Mouse (Mus musculus) midbrain, embryonic 12.5 days (tissue): Measurements from ENCODE around the gene Gm10283. TPM values are rescaled to one million over a fixed set of nuclear protein-coding genes. Genes with fewer than 3 reads are reported as not detected.
A peak's percentile ranks its signal among the peaks of the same experiment; 100 is the strongest.
"Not testable (repeated sequence)": the region's sequence is repeated elsewhere in the genome, so short reads cannot be mapped to it uniquely, and the experiment has no call there.

Experiments
- ATAC-seq: fragments of 200-750 bp; cut with Nextera tagmentation; 2 replicates; pipeline ENCODE4 v1.8.0; 2017; ENCODE audit warnings: low read depth, moderate TSS enrichment, moderate library complexity; ENCODE audit not compliant: low FRiP score
- H3K27ac ChIP-seq: fragments of 300-500 bp; sonication (generic); replicated peaks from 2 replicates; pipeline ENCODE4 v1.5.1; 2016; ENCODE audit warnings: mild to moderate bottlenecking
- H3K27me3 ChIP-seq: fragments of 300-500 bp; sonication (generic); 2 replicates; pipeline ENCODE4 v1.6.1; 2016; ENCODE audit warnings: mild to moderate bottlenecking
- H3K36me3 ChIP-seq: fragments of 300-500 bp; sonication (generic); 2 replicates; pipeline ENCODE4 v1.6.1; 2016
- H3K4me1 ChIP-seq: fragments of 300-500 bp; sonication (generic); 2 replicates; pipeline ENCODE4 v1.6.1; 2016
- H3K4me2 ChIP-seq: fragments of 300-500 bp; sonication (generic); replicated peaks from 2 replicates; pipeline ENCODE4 v1.6.1; 2016; ENCODE audit warnings: mild to moderate bottlenecking, moderate library complexity
- H3K4me3 ChIP-seq: fragments of 300-500 bp; sonication (generic); 2 replicates; pipeline ENCODE4 v1.5.1; 2016; ENCODE audit warnings: mild to moderate bottlenecking
- H3K9ac ChIP-seq: fragments of 300-500 bp; sonication (generic); replicated peaks from 2 replicates; pipeline ENCODE4 v1.6.1; 2016; ENCODE audit warnings: mild to moderate bottlenecking, moderate library complexity
- H3K9me3 ChIP-seq: fragments of 300-500 bp; sonication (generic); 2 replicates; pipeline ENCODE4 v1.6.1; 2016; ENCODE audit warnings: mild to moderate bottlenecking
- WGBS: fragments of 180-500 bp; shearing (Covaris S2); methylation state at CpG from one replicate; pipeline ENCODE4 v1.1.7; 2016; 5-methylcytosine and 5-hydroxymethylcytosine counted together
- polyA plus RNA-seq: library from polyadenylated mRNA; unstranded; fragments of >200 nt; fragmentation: Nextera tagmentation; extraction: Ambion mirVana; gene quantifications from 2 replicates; pipeline ENCODE4 v1.2.1, GENCODE M21; 2016

Gm10283 gene
- polyA plus RNA-seq, result not detected in 2 replicates

GRCm38 (mm10) chr8:60503098-60503497 lies at the start of gene Gm10283:
TSS of gene Gm10283 (minus strand) at chr8:60503198.
- Histone ChIP-seq H3K36me3 (no peaks in the 10 kb centered on the region), H3K27me3 (no peaks in the 10 kb centered on the region), H3K9ac (no peak within 1 kb of the TSS), H3K4me2 (no peak within 1 kb of the TSS), H3K27ac (no peak within 1 kb of the TSS), H3K4me1 (no peaks in the 10 kb centered on the region), H3K4me3 (no peak within 1 kb of the TSS), H3K9me3 (no peaks in the 10 kb centered on the region)
- 49% methylated on average over 2 of the region's 2 CpGs for WGBS
- ATAC-seq, result no peak

- H3K4me1 ChIP-seq, result no peaks in the 10 kb centered on the region
- H3K27me3 ChIP-seq, result no peaks in the 10 kb centered on the region
- H3K36me3 ChIP-seq, result no peaks in the 10 kb centered on the region
- no peak overlapping the region for H3K9ac ChIP-seq
- WGBS, result 37% methylated on average over 2 of the region's 2 CpGs
- no peaks in the 10 kb centered on the region for H3K9me3 ChIP-seq
- no peak overlapping the region for H3K4me3 ChIP-seq
- H3K27ac ChIP-seq, result no peak overlapping the region
- no peak overlapping the region for H3K4me2 ChIP-seq
- ATAC-seq, result no peak
Measured at GRCm38 (mm10) chr8:60534945-60535344, 31.9 kb upstream of the Gm10283 start.

GRCm38 (mm10) chr8:60518286-60518685 lies 15.3 kb upstream of the Gm10283 start:
- no peak overlapping the region for H3K27ac ChIP-seq
- ATAC-seq, result no peak
- no peaks in the 10 kb centered on the region for H3K9me3 ChIP-seq
- H3K4me1 ChIP-seq, result no peaks in the 10 kb centered on the region
- H3K27me3 ChIP-seq, result no peaks in the 10 kb centered on the region
- H3K4me2 ChIP-seq, result no peak overlapping the region
- H3K9ac ChIP-seq, result no peak overlapping the region
- no peak overlapping the region for H3K4me3 ChIP-seq
- H3K36me3 ChIP-seq, result no peaks in the 10 kb centered on the region

GRCm38 (mm10) chr8:60505653-60506521 lies 2.9 kb upstream of the Gm10283 start, which contains the start of gene Aadat:
TSS of gene Aadat (plus strand) at chr8:60505932.
- H3K9ac ChIP-seq, result peak within 1 kb of the TSS; percentile 62
- WGBS, result 1% methylated on average over 25 of the region's 25 CpGs
- H3K4me2 ChIP-seq, result peak within 1 kb of the TSS; percentile 90
- H3K27ac ChIP-seq, result 0 out of 2 replicates have a peak within 1 kb of the TSS, but pooled peaks have one; percentile 35
- no peaks in the 10 kb centered on the region for H3K36me3 ChIP-seq
- peak within 1 kb of the TSS; percentile 57 for H3K4me3 ChIP-seq
- H3K27me3 ChIP-seq, result no peaks in the 10 kb centered on the region
- ATAC-seq, result peak; percentile 99
- no peaks in the 10 kb centered on the region for H3K4me1 ChIP-seq
- H3K9me3 ChIP-seq, result no peaks in the 10 kb centered on the region

- H3K9me3 ChIP-seq, H3K4me1 ChIP-seq, H3K36me3 ChIP-seq, H3K4me2 ChIP-seq, H3K4me3 ChIP-seq, ATAC-seq, H3K9ac ChIP-seq, H3K27me3 ChIP-seq, H3K27ac ChIP-seq: not testable (repeated sequence)
- WGBS, result 87% methylated on average over 2 of the region's 2 CpGs
Measured at GRCm38 (mm10) chr8:60495046-60495445, 8.0 kb downstream of the Gm10283 start.

- H3K9me3 ChIP-seq, result no peaks in the 10 kb centered on the region
Measured at GRCm38 (mm10) chr8:60494606-60495005, 8.4 kb downstream of the Gm10283 start.

GRCm38 (mm10) chr8:60492471-60492870 lies 10.5 kb downstream of the Gm10283 start:
- no peaks in the 10 kb centered on the region for H3K9me3 ChIP-seq
- WGBS, result 77% methylated on average over 3 of the region's 3 CpGs
- no peak overlapping the region for H3K4me2 ChIP-seq
- H3K9ac ChIP-seq, result no peak overlapping the region
- H3K36me3 ChIP-seq, result no peaks in the 10 kb centered on the region
- ATAC-seq, result no peak
- no peak overlapping the region for H3K27ac ChIP-seq
- no peaks in the 10 kb centered on the region for H3K27me3 ChIP-seq
- no peaks in the 10 kb centered on the region for H3K4me1 ChIP-seq
- H3K4me3 ChIP-seq, result no peak overlapping the region

More at GRCm38 (mm10) chr8:60494606-60495005, 8.4 kb downstream of the Gm10283 start:
- no peak overlapping the region for H3K27ac ChIP-seq
- H3K4me3 ChIP-seq, result no peak overlapping the region
- H3K4me1 ChIP-seq, result no peaks in the 10 kb centered on the region
- WGBS, result 91% methylated on average over 11 of the region's 11 CpGs
- H3K9ac ChIP-seq, result no peak overlapping the region
- no peaks in the 10 kb centered on the region for H3K36me3 ChIP-seq
- H3K27me3 ChIP-seq, result no peaks in the 10 kb centered on the region
- no peak overlapping the region for H3K4me2 ChIP-seq
- ATAC-seq, result no peak

- no peaks in the 10 kb centered on the region for H3K27me3 ChIP-seq
- H3K4me3 ChIP-seq, result no peak overlapping the region
- H3K9me3 ChIP-seq, result no peaks in the 10 kb centered on the region
- no peak overlapping the region for H3K4me2 ChIP-seq
- H3K36me3 ChIP-seq, result no peaks in the 10 kb centered on the region
- WGBS, result 95% methylated on average over 2 of the region's 2 CpGs
- H3K4me1 ChIP-seq, result no peaks in the 10 kb centered on the region
- H3K27ac ChIP-seq, result no peak overlapping the region
- no peak overlapping the region for H3K9ac ChIP-seq
- ATAC-seq, result no peak
Measured at GRCm38 (mm10) chr8:60491871-60492270, 11.1 kb downstream of the Gm10283 start.

- no peaks in the 10 kb centered on the region for H3K27me3 ChIP-seq
- H3K4me3 ChIP-seq, result no peak overlapping the region
- no peak overlapping the region for H3K9ac ChIP-seq
- no peaks in the 10 kb centered on the region for H3K9me3 ChIP-seq
- no peak for ATAC-seq
- WGBS, result 83% methylated on average over 2 of the region's 2 CpGs
- H3K4me2 ChIP-seq, result no peak overlapping the region
- H3K27ac ChIP-seq, result no peak overlapping the region
- no peaks in the 10 kb centered on the region for H3K4me1 ChIP-seq
- H3K36me3 ChIP-seq, result no peaks in the 10 kb centered on the region
Measured at GRCm38 (mm10) chr8:60490147-60490546, 12.9 kb downstream of the Gm10283 start.

GRCm38 (mm10) chr8:60466686-60467335 lies 36.2 kb downstream of the Gm10283 start:
- H3K4me2 ChIP-seq, result 0 out of 2 replicates have a peak overlapping the region, but pooled peaks have one; percentile 13
- no peak overlapping the region for H3K4me3 ChIP-seq
- H3K27ac ChIP-seq, result no peak overlapping the region
- H3K27me3 ChIP-seq, result no peaks in the 10 kb centered on the region
- no peaks in the 10 kb centered on the region for H3K9me3 ChIP-seq
- H3K9ac ChIP-seq, result no peak overlapping the region
- peak; percentile 81 for ATAC-seq
- no peaks in the 10 kb centered on the region for H3K36me3 ChIP-seq
- WGBS, result 32% methylated on average over 15 of the region's 15 CpGs
- no peaks in the 10 kb centered on the region; the same call in 1 of the 2 replicates for H3K4me1 ChIP-seq

GRCm38 (mm10) chr8:60449296-60449695 lies 53.7 kb downstream of the Gm10283 start:
- 83% methylated on average over 2 of the region's 2 CpGs for WGBS
- Histone ChIP-seq H3K27me3 (no peaks in the 10 kb centered on the region), H3K36me3 (no peaks in the 10 kb centered on the region), H3K27ac (no peak overlapping the region), H3K4me2 (no peak overlapping the region), H3K9ac (no peak overlapping the region), H3K4me1 (no peaks in the 10 kb centered on the region), H3K4me3 (no peak overlapping the region), H3K9me3 (no peaks in the 10 kb centered on the region)
- no peak for ATAC-seq

GRCm38 (mm10) chr8:60444989-60445388 lies 58.0 kb downstream of the Gm10283 start:
- Histone ChIP-seq H3K4me2 (no peak overlapping the region), H3K9me3 (no peaks in the 10 kb centered on the region), H3K9ac (no peak overlapping the region), H3K27ac (no peak overlapping the region), H3K27me3 (no peaks in the 10 kb centered on the region), H3K4me3 (no peak overlapping the region), H3K36me3 (no peaks in the 10 kb centered on the region), H3K4me1 (no peaks in the 10 kb centered on the region)
- 74% methylated on average over 6 of the region's 6 CpGs for WGBS
- ATAC-seq, result no peak
